Mouse (Mus musculus) hindlimb bud, embryonic 11.5 days (tissue): ENCODE results near the gene Dgka.

ENCODE experiments used
- DNase-seq: peaks from one replicate; pipeline ENCODE4 v3.0.0-alpha.2; 2012; ENCODE audit warnings: low read depth, low spot score; ENCODE audit errors: extremely low spot score

Dgka gene

DNA sequence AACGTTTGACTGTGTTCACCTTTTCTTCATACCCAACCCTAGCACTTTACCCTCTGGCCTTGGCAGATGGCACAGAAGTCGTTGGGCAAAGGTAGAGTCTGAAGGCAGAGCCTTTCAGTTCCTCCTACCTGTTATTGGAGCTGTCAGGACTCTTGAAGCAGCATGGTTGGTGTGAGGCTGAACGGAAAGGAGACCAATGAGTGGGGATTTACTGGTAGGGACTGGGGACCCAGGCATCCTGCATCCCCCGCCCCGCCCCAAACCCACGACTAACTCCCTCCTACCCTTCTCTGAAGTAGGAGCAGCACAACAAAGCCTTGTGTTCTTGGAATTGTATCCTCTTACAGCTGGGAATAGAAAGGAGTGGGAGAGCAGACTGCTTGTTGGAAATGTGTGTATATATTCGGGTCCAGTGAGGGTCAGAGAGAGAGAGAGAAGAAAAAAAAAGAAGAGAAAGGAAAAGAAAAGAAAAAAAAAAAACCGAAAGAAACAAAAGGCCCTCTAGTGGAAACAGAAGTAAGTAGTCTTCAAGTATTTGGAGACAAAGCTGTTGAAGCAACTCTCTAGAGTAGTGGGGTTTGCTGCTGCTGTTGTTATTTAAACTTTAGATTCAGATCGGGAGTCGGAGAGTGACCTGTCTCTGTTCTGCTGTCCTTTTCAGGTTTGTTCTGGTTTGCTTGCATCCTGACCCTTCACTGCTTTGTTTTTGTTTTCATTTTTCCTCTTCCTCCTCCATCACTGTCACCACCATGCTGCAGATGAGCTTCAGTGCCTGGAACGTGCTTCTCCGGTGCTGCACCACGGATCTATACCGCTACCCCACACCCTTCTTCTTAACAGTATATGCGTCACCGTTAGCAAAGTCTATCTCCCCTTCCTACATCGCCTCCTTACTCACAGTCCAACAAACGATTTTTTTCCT, at the start of gene Dgka:
Dgka (minus strand) TSS at position 176 of the 922 bp plus-strand sequence.
- no peak for DNase-seq

GRCm38 (mm10) chr10:128794391-128794790, 49.7 kb upstream of the Dgka start:
- no peak for DNase-seq

DNA sequence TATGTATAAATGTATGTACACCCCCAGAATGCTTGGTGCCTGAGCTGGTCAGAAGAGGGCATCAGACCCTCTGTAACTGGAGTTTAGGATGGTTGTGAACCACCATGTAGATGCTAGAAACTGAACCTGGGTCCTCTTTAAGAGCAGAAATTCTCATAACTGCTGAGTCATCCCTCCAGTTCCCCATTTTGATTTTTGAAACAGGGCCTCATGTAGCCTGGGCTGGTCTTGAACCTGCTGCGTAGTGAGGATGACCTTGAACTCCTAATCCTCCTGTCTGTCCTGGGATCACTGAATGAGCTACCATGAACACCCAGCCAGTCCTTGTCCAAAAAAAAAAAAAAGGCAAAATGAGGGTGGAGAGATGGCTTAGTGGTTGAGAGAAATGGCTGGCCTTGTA, 48.6 kb upstream of the Dgka start:
- DNase-seq: no peak

DNA sequence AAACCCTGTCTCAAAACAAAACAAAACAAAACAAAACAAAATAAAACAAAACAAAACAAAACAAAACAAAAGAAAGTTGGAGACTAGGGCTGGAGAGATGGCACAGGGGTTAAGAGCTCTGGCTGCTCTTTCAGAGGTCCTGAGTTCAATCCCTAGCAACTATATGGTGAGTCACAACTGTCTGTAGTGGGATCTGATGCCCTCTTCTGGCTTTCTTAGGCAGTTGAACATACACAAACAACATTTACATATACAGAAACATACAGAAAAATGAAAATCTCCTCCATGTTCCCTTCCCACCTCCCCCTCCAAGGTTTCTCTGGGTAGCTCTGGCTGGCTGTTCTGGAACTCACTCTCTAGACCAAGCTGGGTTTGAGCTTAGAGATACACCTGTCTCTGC, 47.4 kb upstream of the Dgka start:
- DNase-seq: no peak

DNA sequence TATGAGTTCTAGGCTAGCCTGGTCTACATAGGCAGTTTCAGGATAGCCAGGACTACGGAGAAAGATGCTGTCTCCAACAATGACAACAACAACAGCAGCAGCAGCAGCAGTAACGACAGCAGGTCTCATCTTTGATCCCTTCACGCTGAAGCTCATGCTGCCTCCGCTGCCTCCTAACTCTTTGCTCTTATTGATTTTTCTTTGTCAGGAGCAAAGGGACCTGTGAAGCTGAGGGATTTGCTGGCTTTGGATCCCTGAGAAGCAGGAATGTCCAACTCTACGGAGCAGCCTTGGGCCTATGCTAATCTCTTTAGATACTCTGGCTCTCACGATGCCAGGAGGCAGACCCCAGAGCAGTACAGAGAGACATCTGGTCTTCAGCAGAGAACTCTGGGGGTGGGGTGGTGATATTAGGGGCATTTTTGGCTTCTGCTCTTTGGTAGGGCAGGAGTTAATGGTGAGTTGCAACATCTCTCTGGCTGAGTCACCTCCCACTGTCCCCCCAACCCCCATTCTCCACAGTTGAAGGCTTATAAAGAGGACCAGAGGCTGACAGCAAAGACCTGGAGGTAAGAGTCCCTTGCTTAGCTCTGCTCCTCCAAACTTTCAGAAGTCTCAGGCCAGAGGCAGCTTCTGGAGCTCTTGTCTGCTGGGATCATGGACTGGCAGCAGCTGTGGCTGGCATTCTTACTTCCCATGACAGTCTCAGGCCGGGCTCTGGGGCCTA, 45.9 kb upstream of the Dgka start, which contains the start of gene Mmp19:
Mmp19 (plus strand) TSS at position 513 of the 727 bp plus-strand sequence.
- no peak for DNase-seq

DNA sequence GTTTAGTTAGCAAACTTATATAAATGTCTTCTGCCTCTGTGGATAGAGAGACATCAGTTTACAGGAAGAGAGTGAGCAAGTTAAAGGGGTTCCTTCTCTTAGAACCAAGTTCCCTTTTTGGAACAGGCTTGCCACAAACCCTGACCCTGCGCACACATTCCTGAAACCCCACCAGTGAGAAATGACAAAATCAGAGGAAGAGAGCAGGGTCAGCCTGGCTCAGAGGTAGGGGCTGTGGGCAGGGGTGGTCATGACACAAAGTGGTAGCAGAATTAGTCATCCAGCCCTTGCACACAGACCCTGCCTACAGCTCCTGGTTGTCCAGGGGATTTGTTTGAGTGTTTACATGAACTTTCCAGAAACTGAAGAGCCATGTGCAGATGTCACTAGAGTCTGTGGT, 35.5 kb upstream of the Dgka start:
- no peak for DNase-seq

DNA sequence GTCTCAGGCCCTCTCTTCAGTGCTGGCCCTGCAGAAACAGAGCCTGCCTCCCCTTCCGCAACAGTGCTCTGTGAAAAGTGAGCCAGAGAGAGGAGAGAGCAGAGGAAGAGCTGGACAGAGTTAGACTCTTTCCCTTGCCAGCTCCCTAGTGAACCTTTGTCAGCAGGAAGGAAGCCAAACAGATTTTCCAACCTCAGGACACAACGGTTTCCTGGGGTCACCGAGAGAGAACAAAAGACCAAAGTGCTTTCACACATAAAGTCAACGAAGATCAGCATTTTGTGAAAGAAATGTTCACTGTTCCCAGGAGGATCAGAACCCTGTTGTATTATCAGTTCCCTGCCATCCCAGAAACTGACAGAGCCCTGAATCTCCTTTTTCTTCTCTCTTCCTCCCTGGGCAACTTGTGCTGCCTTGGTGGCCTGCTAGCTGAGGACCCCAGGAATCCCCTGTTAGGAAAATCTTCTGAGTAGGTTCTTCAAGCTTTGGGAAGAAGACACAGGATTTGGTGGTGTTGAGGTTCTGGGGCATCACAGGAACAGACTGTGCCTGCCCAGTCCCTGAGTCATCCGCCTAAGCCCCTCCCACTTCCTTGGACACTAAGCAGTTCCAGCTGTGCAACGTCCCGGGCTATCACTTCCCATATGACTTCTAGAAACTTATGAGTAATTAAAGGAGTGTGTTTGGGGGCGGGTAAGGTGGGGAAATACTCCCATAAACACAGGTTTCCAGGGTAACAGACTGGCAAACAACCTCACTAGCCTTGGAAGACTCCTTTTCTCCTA, 34.5 kb upstream of the Dgka start:
- peak; percentile 70 for DNase-seq

DNA sequence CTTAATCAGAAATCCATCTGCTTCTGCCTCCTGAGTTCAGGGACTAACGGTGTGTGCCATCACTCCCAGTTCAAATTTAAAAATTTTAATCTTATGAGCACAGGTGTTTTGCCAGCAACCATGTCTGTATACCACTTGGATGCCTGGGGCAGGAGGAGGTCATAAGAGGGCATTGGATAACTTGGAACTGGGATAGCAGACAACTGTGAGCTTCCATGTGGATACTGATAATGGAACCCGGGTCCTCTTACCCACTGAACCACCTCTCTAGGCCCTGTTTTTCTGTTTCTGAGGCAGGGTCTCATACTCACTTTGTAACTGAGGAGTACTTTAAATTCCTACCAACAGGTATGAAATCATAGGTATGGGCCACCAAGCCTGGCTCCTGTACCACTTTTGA, 33.8 kb upstream of the Dgka start:
- no peak for DNase-seq

GRCm38 (mm10) chr10:128773685-128774084, 29.0 kb upstream of the Dgka start:
- DNase-seq: no peak

DNA sequence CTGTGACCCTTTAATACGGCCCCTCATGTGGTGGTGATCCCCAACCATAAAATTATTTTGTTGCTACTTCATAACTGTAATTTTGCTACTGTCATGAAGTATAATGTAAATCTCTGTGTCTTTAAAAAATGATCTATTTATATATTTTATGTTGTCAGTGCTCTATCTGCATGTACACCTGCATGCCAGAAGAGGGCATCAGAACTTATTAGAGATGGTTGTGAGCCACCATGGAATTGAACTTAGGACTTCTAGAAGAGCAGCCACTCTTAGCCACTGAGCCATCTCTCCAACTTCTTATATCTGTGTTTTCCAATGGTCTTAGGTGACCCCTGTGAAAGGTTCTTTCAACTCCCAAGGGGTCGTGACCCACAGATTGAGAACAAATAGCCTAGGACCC, 28.2 kb upstream of the Dgka start:
- DNase-seq: no peak

DNA sequence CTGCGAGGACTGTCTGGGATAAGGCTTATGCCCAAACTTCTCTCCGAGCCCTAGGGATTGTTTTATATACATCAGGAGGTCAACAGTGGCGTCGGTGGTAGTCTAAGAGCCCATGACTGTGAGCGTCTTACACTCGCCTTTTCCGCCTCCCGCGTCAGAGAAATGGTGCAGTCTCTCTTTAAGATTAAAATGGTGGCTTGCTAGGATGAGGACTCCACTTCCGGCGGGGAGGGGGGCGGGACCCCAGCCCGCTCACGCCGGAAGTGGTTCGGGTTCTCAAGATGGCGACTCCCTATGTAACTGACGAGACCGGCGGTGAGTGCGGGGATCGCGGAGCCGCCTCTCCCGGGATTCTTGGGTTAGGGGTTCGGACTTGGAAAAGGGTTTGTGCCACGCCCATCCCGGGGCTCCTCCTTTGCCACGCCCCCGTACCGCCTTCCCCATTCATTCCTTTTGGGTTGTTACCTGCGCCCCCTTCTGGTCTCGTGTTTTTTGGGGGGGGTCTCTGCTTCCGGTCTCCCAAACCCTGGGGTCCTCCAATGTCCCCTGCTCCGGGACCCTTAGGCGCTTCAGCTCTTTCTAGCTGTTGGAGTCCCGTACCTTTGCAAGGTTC, 3.7 kb upstream of the Dgka start:
- DNase-seq: peak; percentile 73

- no peak for DNase-seq
These were observed 3.1 kb upstream of the Dgka start, which contains the start of gene Pym1 for GRCm38 (mm10) chr10:128747646-128748251. Pym1 (plus strand) TSS chr10:128747889.

DNA sequence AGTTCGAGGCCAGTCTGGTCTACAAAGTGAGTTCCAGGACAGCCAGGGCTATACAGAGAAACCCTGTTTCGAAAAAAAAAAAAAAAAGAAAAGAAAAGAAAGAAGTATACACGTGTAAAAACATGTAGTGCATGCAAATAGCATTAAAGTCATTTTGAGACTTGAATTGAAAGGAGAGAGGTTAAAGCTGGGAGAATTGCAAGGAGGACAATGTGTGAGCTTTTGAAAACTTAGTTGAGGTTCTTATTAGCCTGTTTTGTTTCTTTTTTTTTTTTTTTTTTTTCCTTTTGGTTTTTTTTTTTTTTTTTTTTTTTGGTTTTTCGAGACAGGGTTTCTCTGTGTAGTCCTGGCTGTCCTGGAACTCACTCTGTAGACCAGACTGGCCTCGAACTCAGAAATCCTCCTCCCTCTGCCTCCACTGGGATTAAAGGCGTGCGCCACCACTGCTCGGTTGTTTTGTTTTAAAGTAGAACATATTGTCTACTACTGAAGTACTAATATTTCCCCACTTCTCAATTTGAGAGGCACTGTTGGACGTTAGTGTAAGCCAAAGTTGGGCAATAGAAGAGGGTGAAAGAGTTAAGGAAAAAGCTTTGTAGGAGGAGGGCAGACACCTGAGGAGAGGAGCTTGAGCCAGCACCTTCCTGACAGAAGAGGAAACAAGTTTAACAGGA, 2.5 kb upstream of the Dgka start:
- DNase-seq: no peak

- no peak for DNase-seq
These were observed 1.4 kb upstream of the Dgka start for GRCm38 (mm10) chr10:128745946-128746613.

DNA sequence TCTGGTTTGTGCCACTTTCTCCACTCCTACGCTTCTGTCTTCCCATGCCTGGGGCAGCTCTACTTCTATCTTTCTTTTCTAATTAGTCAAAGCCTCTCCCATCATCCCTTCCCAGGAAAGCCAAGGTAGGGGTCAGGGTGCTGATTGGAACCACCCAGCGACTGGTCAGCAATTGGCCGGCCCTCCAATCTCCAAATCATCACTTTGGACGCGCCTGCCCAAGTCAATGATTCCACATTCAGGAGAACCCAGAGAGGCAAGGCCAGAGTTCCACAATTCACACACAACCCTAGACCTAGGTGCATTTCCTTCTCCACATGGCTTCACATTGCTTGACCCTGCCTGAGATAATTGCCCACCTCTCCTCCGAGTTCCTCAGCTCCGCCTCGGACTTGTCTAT, 444 bp downstream of the Dgka start:
- DNase-seq: no peak

- DNase-seq: no peak
These were observed 864 bp downstream of the Dgka start for GRCm38 (mm10) chr10:128743791-128744191.

DNA sequence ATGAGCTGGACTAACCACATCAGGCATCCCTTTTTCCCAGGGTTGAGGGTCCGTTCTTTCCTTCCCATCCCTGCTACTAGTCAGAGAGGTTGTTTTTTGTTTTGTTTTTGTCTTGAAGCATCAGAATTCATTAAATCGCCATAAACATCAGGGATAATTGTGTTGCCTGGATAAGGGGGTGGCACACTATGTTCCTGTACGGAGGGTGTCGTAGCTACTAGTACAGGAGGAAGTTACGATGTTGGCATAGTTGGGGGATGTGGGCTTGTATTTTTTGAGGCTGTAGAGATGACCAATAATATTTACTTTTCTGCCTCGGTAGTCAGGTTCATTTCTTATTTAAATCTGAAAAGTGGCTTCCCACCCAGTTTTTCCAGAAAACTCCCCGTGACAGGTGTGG, 1.4 kb downstream of the Dgka start:
- DNase-seq: no peak

GRCm38 (mm10) chr10:128742616-128743015, 2.0 kb downstream of the Dgka start:
- DNase-seq: no peak

DNA sequence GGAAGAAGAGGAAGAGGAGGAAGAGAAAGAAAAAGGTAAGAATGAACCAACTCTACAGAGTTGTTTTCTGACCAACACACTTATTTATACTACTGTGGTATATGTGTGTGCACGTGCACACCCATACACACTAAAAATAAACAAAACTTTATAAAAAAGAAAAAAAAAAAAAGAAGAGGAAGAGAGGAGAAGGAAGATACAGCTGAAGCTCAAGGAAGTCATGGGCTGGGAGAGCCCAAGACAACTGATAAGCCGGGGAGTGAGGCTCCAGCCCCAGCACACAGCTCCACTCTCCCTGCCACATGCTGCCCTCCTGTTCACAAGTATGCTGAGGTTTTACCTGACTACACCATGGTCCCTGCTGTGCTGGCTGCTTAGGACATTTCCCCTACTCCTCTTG, 4.4 kb downstream of the Dgka start:
- no peak for DNase-seq
